Mouse (Mus musculus) embryo, embryonic 9.5 days (tissue): ENCODE data around the gene Cbl.

Experiments
- DNase-seq: peaks from one replicate; pipeline ENCODE4 v3.0.0-alpha.2; 2017; ENCODE audit errors: extremely low spot score

Cbl gene

DNA sequence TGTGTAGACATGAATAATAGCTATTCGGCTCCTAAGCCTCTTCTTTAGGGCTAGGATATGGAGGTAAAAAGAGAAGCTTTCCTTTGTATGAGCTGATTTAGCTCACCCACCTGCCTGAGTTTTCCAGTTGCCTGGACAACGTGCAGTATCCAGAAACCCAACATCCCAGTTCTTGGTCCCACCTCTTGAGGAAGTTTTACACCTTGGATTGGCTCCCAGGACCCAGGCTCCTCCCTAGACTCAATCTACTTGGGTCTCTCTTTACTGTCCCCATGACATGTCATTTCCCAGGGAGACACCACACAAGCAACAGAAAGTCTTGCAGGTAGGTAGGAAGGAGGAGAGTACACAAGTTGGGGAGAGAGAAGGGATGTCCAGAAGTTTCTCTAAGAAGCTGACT lies 6.5 kb upstream of the Cbl start, which contains the start of gene Ccdc153:
Gene Ccdc153, plus strand, starts transcription at position 278 of the 400 bp plus-strand sequence.
- DNase-seq = no peak

- peak; percentile 72 for DNase-seq
Measured at GRCm38 (mm10) chr9:44239447-44239846, 5.6 kb upstream of the Cbl start.

- no peak for DNase-seq
Measured at GRCm38 (mm10) chr9:44238501-44239190, 4.8 kb upstream of the Cbl start.

DNA sequence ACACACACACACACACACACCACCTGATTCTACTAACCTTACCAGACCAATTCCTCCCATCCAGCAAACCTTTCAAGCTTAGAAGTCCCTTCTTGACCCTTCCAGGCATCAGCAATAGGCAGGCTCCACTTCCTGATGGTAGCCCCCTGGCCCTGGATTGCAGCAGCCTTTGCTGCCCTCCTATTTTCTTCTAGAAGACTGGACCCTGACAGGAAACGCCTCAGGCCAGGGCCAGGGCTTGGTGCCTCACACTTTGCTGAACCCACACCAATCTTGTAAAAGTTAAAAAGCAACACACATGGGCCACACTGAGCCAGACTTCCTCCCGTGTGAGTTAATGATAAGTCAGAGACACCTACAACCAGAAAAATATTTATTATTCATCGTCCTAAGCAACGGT lies 3.3 kb upstream of the Cbl start:
- no peak for DNase-seq

DNA sequence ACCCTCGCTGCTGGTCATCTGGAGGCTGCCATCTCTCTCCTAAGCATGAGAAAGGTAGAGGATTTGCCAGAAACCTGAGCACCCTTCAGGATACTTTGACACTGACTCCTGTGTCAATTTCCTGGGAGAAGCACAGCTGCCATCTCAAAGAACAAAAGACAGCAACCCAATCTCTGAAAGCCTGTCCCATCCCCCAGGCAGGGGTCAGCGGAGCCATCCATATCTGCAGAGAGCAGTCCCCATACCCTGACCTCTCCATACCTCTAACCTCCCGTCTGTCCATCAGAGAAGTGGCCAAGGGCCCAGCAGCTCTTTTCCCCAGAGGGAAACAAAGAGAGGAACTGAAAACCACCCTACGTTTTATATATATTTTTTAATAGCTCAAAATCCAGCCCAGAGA lies 2.8 kb upstream of the Cbl start:
- DNase-seq = no peak

DNA sequence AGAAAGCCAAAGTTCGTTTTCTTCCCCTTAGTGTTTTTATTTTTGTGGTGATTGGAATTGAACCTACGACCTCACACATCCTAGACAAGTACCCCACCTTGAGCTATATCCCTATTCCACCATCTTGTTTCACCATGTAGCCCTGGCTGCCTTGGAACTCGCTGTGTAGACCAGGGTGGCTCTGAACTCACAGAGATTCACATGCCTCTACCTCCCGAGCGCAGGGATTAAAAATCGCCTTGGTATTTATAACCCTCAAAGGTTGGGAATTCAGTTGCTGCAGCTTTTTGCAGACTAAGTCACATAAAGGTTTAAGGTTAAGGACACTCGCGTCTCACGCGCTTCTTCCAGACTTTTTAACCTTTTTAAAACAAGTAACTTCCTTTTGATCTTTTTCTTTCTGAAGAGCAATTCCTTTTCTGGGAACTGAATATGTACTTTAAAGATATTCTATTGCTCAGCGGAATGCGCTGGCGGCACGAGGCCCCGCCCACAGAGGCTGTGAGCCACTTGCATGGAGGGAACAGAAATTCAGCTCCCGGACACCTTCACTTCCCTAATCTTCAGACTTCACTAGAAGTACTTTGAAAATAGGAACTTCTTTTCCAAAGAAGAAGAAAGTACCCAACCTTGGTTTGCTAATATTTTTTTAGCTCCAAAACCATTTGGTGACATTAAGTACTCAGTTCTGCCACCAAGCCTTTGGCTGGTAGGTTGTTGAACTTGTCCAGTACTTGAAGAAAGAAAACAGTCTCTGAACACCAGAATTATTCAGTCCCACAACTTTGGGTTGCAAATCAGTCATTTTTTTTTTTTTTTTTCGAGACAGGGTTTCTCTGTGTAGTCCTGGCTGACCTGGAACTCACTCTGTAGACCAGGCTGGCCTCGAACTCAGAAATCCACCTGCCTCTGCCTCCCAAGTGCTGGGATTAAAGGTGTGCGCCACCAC lies 904 bp upstream of the Cbl start:
- no peak for DNase-seq

DNA sequence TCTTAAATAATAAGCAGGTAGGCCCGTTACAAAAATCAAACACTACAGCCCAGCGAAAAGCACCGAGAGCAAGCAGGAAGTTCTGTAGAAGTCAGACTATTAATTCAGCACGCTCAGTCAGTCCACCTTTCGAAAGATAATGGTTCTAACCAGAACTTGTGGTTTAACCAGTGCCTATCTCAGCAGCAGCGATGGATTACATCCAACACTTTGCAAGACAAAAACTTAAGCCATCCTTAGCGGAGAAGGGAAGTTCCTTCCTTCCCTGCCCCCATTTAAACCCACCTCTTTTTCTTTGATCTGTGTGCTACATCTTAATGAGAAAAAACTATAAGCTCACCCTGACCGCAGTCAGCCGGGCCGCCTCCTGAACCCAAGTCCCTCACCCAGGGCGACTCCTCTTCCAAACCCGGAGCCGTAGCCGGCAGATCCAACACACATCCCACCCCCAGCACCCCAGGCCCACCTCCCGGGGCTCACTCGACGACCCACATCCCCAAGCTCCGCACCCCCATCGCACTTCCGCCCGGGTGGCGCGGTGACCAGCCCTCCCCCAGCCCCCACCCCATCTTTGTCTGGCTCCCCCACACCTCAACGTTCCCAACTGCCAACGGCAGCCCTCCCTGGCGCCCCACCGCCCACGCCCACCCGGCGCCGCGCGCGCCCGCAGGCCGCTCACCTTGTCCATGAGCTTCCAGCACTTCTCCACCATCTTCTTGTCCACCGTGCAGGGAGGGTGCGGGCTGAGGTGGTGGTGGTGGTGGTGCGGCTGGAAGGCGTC lies 638 bp downstream of the Cbl start:
- DNase-seq = no peak

DNA sequence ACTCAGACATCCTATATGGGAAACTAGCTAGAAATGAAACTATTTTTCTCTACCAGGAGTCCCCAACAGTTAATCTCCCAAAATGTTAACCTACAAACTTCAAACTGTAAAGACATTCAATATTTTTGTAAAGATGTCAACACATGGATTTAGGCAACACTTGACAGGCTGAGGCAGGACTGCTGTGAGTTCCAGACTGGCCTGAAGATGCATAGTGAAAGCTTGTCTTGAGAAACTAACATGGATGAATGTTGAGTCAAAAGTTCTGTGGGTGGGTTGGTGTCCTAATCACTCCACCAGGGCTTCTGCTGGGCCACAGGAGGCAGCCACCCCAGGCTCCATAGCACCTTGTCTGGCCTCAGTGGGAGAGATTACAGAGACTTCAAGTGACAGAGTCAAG lies 2.2 kb downstream of the Cbl start:
- no peak for DNase-seq

DNA sequence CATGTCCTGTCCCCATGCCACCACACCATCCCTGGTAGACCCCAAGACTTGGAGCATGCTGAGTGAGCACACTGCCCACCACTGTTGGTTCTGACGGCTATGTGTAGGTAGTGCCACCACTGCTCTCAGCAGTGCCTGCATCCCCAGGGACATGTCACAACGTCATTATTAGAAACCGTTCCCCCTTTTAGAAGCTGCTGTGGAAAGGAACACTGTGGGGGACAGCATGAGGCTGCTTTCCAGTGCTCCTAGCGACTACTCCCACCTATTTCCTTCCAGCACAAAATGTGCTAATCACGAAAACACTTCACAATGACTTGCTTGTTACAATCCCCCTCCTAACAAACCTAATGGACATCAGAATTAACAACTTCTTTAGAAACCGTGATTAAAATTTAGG lies 7.9 kb downstream of the Cbl start:
- DNase-seq = no peak

DNA sequence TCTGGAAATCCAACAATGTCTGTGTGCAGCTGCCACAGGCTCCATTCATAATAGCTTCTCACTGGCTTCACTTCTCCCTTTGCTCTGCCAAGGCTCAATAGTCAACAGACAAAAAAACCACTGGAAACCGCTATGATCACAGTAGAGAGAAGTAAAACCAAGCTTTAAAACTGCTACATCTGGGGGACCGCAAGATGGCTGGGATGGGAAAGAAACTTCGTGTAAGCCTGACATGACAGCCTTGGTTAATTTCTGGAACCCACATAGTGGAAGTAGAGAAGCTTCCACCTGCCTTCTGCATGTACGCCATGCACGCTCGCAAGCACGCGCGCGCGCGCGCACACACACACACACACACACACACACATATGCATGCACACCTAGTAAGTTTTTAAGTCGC lies 20.3 kb downstream of the Cbl start:
- DNase-seq = no peak

DNA sequence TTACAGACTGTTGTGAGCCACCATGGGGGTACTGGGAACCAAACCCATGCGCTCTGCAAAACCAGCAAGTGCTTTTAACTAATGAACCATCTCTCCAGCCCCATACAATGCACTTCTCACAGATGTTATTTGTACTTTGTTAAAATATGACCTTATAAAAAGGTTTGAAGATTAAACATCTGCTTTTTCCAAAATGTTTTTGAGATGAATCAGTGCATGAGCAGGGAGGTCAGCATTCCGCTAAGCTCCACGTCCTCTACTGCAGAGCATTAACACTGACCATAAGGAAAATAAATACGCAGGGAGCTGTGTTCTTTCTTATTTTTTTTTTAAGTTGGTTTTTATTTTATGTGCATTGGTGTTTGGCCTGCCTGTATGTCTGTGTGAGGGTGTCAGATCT lies 21.4 kb downstream of the Cbl start:
- DNase-seq = no peak

- no peak for DNase-seq
Measured at GRCm38 (mm10) chr9:44209416-44209815, 24.4 kb downstream of the Cbl start.

DNA sequence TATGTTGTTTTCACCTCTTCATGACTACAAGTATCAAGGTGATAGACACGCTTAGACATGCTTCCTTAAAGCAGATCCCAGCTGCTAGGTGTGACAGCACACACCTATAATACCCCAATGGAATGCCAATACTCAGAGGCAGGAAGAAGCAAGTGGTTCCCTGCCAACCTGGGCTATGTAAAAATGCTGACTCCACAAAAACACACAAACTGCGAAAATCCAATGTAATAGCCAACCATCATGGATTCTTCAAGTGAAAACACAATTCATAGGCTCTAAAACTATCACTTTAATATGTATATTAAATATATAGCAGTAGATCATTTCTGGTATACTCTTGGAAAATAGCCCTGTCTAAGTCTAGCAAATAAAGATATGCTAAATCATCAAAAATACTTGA lies 26.0 kb downstream of the Cbl start:
- no peak for DNase-seq

DNA sequence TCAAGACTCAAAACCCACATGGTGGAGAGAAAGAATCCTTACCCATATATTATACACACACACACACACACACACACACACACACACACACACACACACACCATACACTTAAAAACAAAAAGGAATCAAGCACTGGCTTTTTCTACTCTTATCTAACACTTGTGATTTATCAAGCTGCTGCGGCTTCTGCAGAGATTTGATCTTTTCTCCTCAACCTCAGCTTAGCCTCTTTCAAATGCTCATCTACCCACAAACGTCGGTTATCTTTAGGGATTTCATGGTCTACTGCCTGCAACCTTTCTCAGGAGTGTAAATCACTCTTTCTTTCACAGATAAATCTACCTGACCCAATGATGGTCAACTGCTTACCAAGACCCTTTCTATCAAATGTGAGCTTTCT lies 33.4 kb downstream of the Cbl start:
- no peak for DNase-seq

- no peak for DNase-seq
Measured at GRCm38 (mm10) chr9:44199580-44199979, 34.3 kb downstream of the Cbl start.

- DNase-seq = no peak
Measured at GRCm38 (mm10) chr9:44199166-44199565, 34.7 kb downstream of the Cbl start.

GRCm38 (mm10) chr9:44196354-44196753 lies 37.5 kb downstream of the Cbl start:
- DNase-seq = no peak

- no peak for DNase-seq
Measured at GRCm38 (mm10) chr9:44194000-44194399, 39.8 kb downstream of the Cbl start.

DNA sequence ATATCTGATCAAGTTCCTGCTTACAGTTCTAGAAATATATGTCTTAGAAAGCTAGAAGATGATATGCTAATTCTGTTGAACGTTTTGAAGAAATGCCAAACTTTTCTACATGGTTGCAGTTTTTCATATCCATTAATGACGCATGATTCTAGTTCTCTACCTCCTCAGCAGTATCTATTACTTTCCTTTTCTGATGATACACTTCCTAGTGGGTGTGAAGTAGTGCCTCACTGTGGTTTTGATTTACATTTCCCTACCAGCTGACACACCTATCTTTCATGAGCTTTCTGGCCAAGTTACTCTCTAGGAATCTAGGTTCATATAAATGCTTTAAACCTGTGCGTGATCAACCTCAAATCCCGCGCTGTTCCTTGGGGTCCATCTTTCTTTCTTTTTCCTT lies 41.1 kb downstream of the Cbl start:
- no peak for DNase-seq

GRCm38 (mm10) chr9:44192312-44192711 lies 41.5 kb downstream of the Cbl start:
- DNase-seq = no peak

DNA sequence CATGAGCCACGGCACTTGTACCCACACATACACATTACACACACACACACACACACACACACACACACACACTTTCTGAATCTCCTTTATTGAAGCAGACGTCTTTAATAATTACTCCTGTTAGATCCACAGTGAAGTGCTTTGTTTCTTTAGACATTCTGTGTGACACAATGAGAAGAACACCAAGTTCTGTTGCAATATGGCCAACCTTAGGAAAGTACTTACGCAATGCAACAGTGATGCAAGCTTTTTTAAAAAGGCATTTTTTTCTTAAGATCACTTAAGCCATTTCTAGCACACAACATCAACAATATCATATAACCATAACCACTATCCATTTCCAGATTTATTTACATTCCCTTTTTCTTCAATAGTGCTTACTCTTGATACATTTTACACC lies 42.7 kb downstream of the Cbl start:
- DNase-seq = no peak

GRCm38 (mm10) chr9:44188223-44188622 lies 45.6 kb downstream of the Cbl start:
- DNase-seq = no peak
